Mouse (Mus musculus): ENCODE data around the gene Bmp7. TPM values are rescaled to one million over a fixed set of nuclear protein-coding genes. Genes with fewer than 3 reads are reported as not detected.

Bmp7 gene
- polyA plus RNA-seq, 1 experiment: not detected

DNA sequence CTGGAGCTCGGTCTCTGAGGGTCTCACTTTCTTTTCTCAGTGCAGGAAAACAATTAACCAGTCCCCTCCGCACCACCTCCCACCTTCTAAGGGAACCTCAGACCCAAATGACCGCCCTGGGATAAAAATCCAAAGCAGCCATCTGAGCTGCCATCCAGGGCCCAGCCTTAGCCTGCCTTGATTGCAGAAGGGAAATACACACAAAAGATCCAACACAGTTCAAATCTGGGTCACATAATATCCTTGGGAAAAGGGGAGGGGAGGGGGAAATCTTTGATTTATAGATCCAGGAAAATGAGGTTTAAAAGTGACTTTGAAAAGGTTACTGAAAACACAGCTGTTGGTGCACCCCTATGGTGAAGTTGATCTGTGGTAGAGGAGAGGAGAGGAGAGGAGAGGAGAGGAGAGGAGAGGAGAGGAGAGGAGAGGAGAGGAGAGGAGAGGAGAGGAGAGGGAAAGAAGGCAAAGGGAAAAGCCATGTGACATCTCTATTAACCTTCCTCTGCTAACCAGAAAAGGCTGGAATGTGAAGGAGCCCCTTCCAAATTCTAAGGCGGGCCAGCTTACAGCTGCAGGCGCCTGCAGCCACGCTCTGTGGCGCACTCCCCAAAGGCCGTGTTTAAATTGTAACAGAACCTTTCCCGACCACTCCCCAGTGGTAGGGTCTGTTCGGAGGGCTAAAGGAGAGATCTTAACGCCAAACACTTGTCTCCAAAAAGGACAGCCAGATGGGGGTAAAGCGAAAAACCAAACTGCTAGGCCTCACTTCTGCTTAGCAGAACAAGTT, 4.2 kb downstream of the Bmp7 start:
- H3K4me3 ChIP-seq (replicated peaks): no peak overlapping the region
- no peaks in the 10 kb centered on the region for H3K36me3 ChIP-seq (ENCODE audit: control insufficient read depth)
- TF ChIP-seq TAL1 (IDR thresholded peaks at IDR 0.05; ENCODE audit: low read length): no peak
- no peak for TF ChIP-seq GATA1 (IDR thresholded peaks at IDR 0.05; ENCODE audit: low read length)
- H3K9me3 ChIP-seq (ENCODE audit: control insufficient read depth, low read length): no peaks in the 10 kb centered on the region
- no peaks in the 10 kb centered on the region for H3K4me1 ChIP-seq (ENCODE audit: control insufficient read depth)
- H3K27me3 ChIP-seq (ENCODE audit: control insufficient read depth): peaks cover 89% of the 10 kb centered on the region

DNA sequence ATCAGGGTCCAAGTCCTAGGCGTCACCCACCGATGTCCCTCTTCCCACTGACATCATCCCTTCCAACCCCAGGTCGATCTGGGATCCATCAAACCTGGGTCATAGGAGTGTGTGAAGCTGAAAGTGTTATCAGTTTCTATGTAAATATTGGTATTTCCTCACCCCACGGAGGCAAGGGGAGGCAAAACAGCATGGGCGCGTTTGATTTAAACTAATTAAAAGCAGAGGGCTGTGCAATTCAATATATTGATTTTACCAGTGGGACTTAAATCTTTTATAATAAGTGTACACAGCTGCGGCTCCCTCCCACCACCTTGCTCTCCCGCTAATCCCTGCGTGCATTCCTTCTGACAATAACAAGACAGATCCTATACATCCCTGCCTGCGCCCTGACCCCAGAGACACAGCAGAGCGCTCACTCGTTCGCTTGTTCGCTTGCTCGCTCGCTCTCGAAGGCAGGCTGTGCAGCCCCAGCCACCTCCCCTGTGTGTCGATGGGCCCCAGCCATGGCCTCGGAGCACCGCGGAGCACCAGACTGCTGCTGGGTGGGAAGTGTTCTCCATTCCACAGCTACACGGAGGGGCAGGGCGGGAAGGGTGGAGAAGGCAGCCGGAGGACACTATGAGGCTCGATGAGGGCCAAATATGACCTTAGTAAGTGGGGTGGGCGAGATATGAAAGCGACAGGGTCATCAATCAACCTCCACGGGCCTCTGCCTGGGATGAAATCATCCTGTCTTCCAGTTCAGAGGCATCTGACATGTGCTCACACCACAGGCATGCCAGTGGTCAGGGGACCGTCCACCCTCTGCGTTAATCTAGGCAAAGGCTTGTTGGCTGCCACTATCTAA, 5.0 kb downstream of the Bmp7 start:
- H3K4me3 ChIP-seq (replicated peaks): no peak overlapping the region
- no peaks in the 10 kb centered on the region for H3K36me3 ChIP-seq (ENCODE audit: control insufficient read depth)
- peaks cover 81% of the 10 kb centered on the region for H3K27me3 ChIP-seq (ENCODE audit: control insufficient read depth)
- TF ChIP-seq TAL1 (IDR thresholded peaks at IDR 0.05; ENCODE audit: low read length): no peak
- TF ChIP-seq GATA1 (IDR thresholded peaks at IDR 0.05; ENCODE audit: low read length): no peak
- H3K4me1 ChIP-seq (ENCODE audit: control insufficient read depth): no peaks in the 10 kb centered on the region
- H3K9me3 ChIP-seq (ENCODE audit: control insufficient read depth, low read length): no peaks in the 10 kb centered on the region

- Histone ChIP-seq H3K9me3 (ENCODE audit: control insufficient read depth, low read length) (no peaks in the 10 kb centered on the region), H3K4me3 (replicated peaks) (no peak overlapping the region), H3K27me3 (ENCODE audit: control insufficient read depth) (peaks cover 74% of the 10 kb centered on the region), H3K36me3 (ENCODE audit: control insufficient read depth) (no peaks in the 10 kb centered on the region), H3K4me1 (ENCODE audit: control insufficient read depth) (no peaks in the 10 kb centered on the region)
- TF ChIP-seq TAL1 (IDR thresholded peaks at IDR 0.05; ENCODE audit: low read length) (no peak), GATA1 (IDR thresholded peaks at IDR 0.05; ENCODE audit: low read length) (no peak)
These were observed 5.7 kb downstream of the Bmp7 start for GRCm38 (mm10) chr2:172934420-172934788.

GRCm38 (mm10) chr2:172933631-172934419, 6.3 kb downstream of the Bmp7 start:
- no peaks in the 10 kb centered on the region for H3K4me1 ChIP-seq (ENCODE audit: control insufficient read depth)
- H3K27me3 ChIP-seq (ENCODE audit: control insufficient read depth): peaks cover 68% of the 10 kb centered on the region
- H3K36me3 ChIP-seq (ENCODE audit: control insufficient read depth): no peaks in the 10 kb centered on the region
- no peak for TF ChIP-seq TAL1 (IDR thresholded peaks at IDR 0.05; ENCODE audit: low read length)
- TF ChIP-seq GATA1 (IDR thresholded peaks at IDR 0.05; ENCODE audit: low read length): no peak
- no peak overlapping the region for H3K4me3 ChIP-seq (replicated peaks)
- no peaks in the 10 kb centered on the region for H3K9me3 ChIP-seq (ENCODE audit: control insufficient read depth, low read length)

GRCm38 (mm10) chr2:172931137-172931898, 8.8 kb downstream of the Bmp7 start:
- no peaks in the 10 kb centered on the region for H3K9me3 ChIP-seq (ENCODE audit: control insufficient read depth, low read length)
- no peaks in the 10 kb centered on the region for H3K36me3 ChIP-seq (ENCODE audit: control insufficient read depth)
- TF ChIP-seq GATA1 (IDR thresholded peaks at IDR 0.05; ENCODE audit: low read length) (no peak), TAL1 (IDR thresholded peaks at IDR 0.05; ENCODE audit: low read length) (no peak)
- no peak overlapping the region for H3K4me3 ChIP-seq (replicated peaks)
- H3K4me1 ChIP-seq (ENCODE audit: control insufficient read depth): no peaks in the 10 kb centered on the region
- H3K27me3 ChIP-seq (ENCODE audit: control insufficient read depth): peaks cover 43% of the 10 kb centered on the region

GRCm38 (mm10) chr2:172929905-172930436, 10.2 kb downstream of the Bmp7 start:
- Histone ChIP-seq H3K9me3 (ENCODE audit: control insufficient read depth, low read length) (no peaks in the 10 kb centered on the region), H3K4me1 (ENCODE audit: control insufficient read depth) (no peaks in the 10 kb centered on the region), H3K4me3 (replicated peaks) (no peak overlapping the region), H3K27me3 (ENCODE audit: control insufficient read depth) (peaks cover 29% of the 10 kb centered on the region), H3K36me3 (ENCODE audit: control insufficient read depth) (no peaks in the 10 kb centered on the region)
- TF ChIP-seq TAL1 (IDR thresholded peaks at IDR 0.05; ENCODE audit: low read length): no peak

- Histone ChIP-seq H3K27me3 (ENCODE audit: control insufficient read depth) (peaks cover 6% of the 10 kb centered on the region), H3K9me3 (ENCODE audit: control insufficient read depth, low read length) (no peaks in the 10 kb centered on the region), H3K36me3 (ENCODE audit: control insufficient read depth) (no peaks in the 10 kb centered on the region)
These were observed 12.5 kb downstream of the Bmp7 start for GRCm38 (mm10) chr2:172927643-172928042.

GRCm38 (mm10) chr2:172926311-172926710, 13.8 kb downstream of the Bmp7 start:
- no peaks in the 10 kb centered on the region for H3K4me1 ChIP-seq (ENCODE audit: control insufficient read depth)
- no peak overlapping the region for H3K4me3 ChIP-seq (replicated peaks)
- no peaks in the 10 kb centered on the region for H3K36me3 ChIP-seq (ENCODE audit: control insufficient read depth)
- no peaks in the 10 kb centered on the region for H3K9me3 ChIP-seq (ENCODE audit: control insufficient read depth, low read length)
- TF ChIP-seq TAL1 (IDR thresholded peaks at IDR 0.05; ENCODE audit: low read length) (no peak), GATA1 (IDR thresholded peaks at IDR 0.05; ENCODE audit: low read length) (no peak)
- H3K27me3 ChIP-seq (ENCODE audit: control insufficient read depth): no peaks in the 10 kb centered on the region

More at GRCm38 (mm10) chr2:172927643-172928042, 12.5 kb downstream of the Bmp7 start:
- TF ChIP-seq TAL1 (IDR thresholded peaks at IDR 0.05; ENCODE audit: low read length): no peak
- TF ChIP-seq GATA1 (IDR thresholded peaks at IDR 0.05; ENCODE audit: low read length): no peak
- H3K4me1 ChIP-seq (ENCODE audit: control insufficient read depth): no peaks in the 10 kb centered on the region
- H3K4me3 ChIP-seq (replicated peaks): no peak overlapping the region
